Mouse (Mus musculus) embryo, embryonic 11 days (tissue): ENCODE measurements around the gene Grb2.

Experiments used
- DNase-seq: peaks from one replicate; pipeline ENCODE4 v3.0.0-alpha.2; 2015

The Grb2 gene

DNA sequence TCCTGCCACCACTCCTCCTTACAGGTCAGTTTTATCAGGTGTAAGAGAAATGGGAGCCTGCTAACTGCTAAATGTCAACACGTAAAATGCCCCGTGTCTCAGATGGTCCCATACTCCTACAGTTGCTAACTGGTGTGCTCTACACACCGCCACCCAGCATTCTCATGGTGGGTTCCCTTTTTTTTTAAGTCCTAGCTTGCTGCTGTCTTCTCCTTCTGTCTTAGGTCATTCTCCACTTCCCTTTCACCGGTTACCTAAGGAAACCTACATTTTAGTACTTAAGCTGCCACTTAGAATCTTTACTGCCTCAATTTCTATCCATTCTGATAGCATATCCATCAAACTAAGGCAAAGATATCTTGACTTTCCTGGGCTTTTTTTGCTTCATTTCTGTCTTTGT, 107.2 kb downstream of the Grb2 start:
- no peak for DNase-seq

DNA sequence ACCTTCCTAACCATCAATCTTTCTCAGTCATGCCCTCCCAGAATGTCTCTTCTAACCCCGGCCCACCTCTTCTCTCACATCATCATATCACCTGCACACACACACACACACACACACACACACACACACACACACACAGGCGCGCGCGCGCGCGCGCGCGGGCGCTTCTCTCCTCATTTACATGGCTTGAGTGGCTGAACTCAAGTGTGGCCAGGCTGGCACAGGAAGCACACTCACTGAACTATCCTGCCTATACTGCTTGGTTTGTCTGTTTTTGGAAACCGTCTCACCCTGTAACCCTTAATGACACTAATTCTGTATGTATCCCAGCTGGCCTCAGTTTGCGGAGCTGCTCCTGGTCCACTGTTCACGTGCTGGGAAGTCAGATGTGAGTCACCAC, 107.7 kb downstream of the Grb2 start:
- DNase-seq = no peak

DNA sequence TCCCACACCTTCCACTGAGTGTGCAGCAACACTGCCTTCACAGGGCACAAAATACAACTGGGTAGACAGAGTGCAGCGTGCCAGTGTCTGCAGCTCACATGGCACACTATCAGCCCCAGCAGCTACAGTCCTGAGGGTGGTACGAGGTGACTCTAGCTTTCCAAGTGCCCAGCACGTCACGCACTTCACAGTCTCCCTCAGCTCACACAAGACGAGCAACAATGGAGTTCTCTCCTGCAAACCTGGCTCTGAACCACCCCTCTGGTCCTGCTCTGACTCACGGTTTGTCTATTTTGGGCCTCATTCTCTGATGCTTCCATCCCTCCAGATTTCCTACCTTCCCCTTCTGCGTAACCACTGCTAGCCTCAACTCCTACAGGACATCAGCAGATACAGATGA, 108.7 kb downstream of the Grb2 start:
- DNase-seq = no peak

- DNase-seq = no peak
Measured at GRCm38 (mm10) chr11:115598309-115598708, 110.1 kb downstream of the Grb2 start.

GRCm38 (mm10) chr11:115595209-115595608, 113.2 kb downstream of the Grb2 start:
- no peak for DNase-seq
